Mouse (Mus musculus) lung, embryonic 16.5 days (tissue): ENCODE results near the gene Isoc2a. TPM values are rescaled to one million over a fixed set of nuclear protein-coding genes. Genes with fewer than 3 reads are reported as not detected.
"Not testable (repeated sequence)": the region's sequence is repeated elsewhere in the genome, so short reads cannot be mapped to it uniquely, and the experiment has no call there.

ENCODE experiments used
- ATAC-seq: fragments of 200-750 bp; cut with Nextera tagmentation; 2 replicates; pipeline ENCODE4 v1.8.0; 2017; ENCODE audit warnings: low read depth, mild to moderate bottlenecking, moderate library complexity
- H3K27ac ChIP-seq: fragments of 300-500 bp; sonication (generic); 2 replicates; pipeline ENCODE4 v1.5.1; 2014; ENCODE audit warnings: mild to moderate bottlenecking, control low read depth, low read length
- H3K27me3 ChIP-seq: fragments of 300-500 bp; sonication (generic); 2 replicates; pipeline ENCODE4 v1.6.1; 2014; ENCODE audit warnings: low read depth, low read length, mixed read lengths; ENCODE audit not compliant: control insufficient read depth, insufficient read depth
- H3K36me3 ChIP-seq: fragments of 300-500 bp; sonication (generic); 2 replicates; pipeline ENCODE4 v1.6.1; 2014; ENCODE audit warnings: low read length; ENCODE audit not compliant: control insufficient read depth, insufficient read depth
- H3K4me1 ChIP-seq: fragments of 300-500 bp; sonication (generic); replicated peaks from 2 replicates; pipeline ENCODE4 v1.6.1; 2014; ENCODE audit warnings: low read length, mixed read lengths; ENCODE audit not compliant: control insufficient read depth, insufficient read depth
- H3K4me2 ChIP-seq: fragments of 300-500 bp; sonication (generic); 2 replicates; pipeline ENCODE4 v1.6.1; 2014; ENCODE audit warnings: low read depth, low read length, control low read depth
- H3K4me3 ChIP-seq: fragments of 300-500 bp; sonication (generic); 2 replicates; pipeline ENCODE4 v1.5.1; 2014; ENCODE audit warnings: mild to moderate bottlenecking, low read length, control low read depth
- H3K9ac ChIP-seq: fragments of 300-500 bp; sonication (generic); 2 replicates; pipeline ENCODE4 v1.6.1; 2014; ENCODE audit warnings: low read length, control low read depth
- H3K9me3 ChIP-seq: fragments of 300-500 bp; sonication (generic); 2 replicates; pipeline ENCODE4 v1.6.1; 2016; ENCODE audit warnings: low read length; ENCODE audit not compliant: control insufficient read depth
- WGBS: fragments of 180-500 bp; shearing (Covaris S2); extraction: QIAGEN DNeasy Blood & Tissue Kit; methylation state at CpG from one replicate; pipeline ENCODE4 v1.1.7; 2014; 5-methylcytosine and 5-hydroxymethylcytosine counted together
- polyA plus RNA-seq: library from polyadenylated mRNA; unstranded; fragments of >200 nt; fragmentation: Nextera tagmentation; extraction: Ambion mirVana; gene quantifications from 2 replicates; pipeline ENCODE4 v1.2.1, GENCODE M21; 2015

Isoc2a gene
- polyA plus RNA-seq, 1 experiment from 2014 or later = 0.87 TPM

GRCm38 (mm10) chr7:4877226-4877625 lies 273 bp downstream of the Isoc2a start:
- 4% methylated on average over 11 of the region's 11 CpGs for WGBS
- Histone ChIP-seq H3K9ac (peak overlapping the region; percentile 77), H3K27me3 (no peaks in the 10 kb centered on the region), H3K4me1 (peaks cover 7% of the 10 kb centered on the region), H3K9me3 (no peaks in the 10 kb centered on the region), H3K4me2 (peak overlapping the region; percentile 92), H3K27ac (peak overlapping the region; percentile 44; the same call in 1 of the 2 replicates), H3K36me3 (no peaks in the 10 kb centered on the region), H3K4me3 (peak overlapping the region; percentile 69)
- ATAC-seq = peak; percentile 34

- Histone ChIP-seq H3K9me3 (no peaks in the 10 kb centered on the region), H3K27ac (no peak overlapping the region), H3K4me1 (peaks cover 7% of the 10 kb centered on the region), H3K36me3 (no peaks in the 10 kb centered on the region), H3K9ac (no peak overlapping the region), H3K27me3 (no peaks in the 10 kb centered on the region), H3K4me2 (no peak overlapping the region), H3K4me3 (no peak overlapping the region)
- ATAC-seq = no peak
Observed at GRCm38 (mm10) chr7:4878186-4878585, 1.2 kb downstream of the Isoc2a start.

DNA sequence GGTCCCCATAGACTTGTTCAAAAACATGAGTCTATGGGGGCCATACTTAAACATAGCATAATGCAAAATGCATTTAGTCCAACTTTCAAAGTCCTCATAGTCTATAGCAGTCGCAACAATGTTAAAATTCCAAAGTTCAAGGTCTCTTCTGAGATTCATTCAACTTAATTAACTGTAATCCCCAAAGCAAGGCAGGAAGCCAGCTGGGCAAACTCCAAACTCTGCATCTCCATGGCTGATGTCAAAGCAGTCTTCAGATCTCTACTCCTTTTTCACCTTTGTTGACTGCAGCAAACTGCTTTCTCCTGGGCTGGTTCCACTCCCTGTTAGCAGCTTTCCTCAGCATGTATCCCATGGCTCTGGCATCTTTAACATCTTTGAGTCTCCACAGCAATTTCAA lies 2.1 kb downstream of the Isoc2a start:
- H3K4me2 ChIP-seq, H3K9me3 ChIP-seq, H3K4me1 ChIP-seq, H3K27me3 ChIP-seq, H3K9ac ChIP-seq, H3K27ac ChIP-seq, H3K36me3 ChIP-seq, ATAC-seq, H3K4me3 ChIP-seq: not testable (repeated sequence)
- 90% methylated on average over 1 of the region's 1 CpGs for WGBS

- no peaks in the 10 kb centered on the region for H3K27me3 ChIP-seq
- no peak overlapping the region for H3K27ac ChIP-seq
- no peaks in the 10 kb centered on the region for H3K4me1 ChIP-seq
- H3K9me3 ChIP-seq = no peaks in the 10 kb centered on the region
- H3K9ac ChIP-seq = no peak overlapping the region
- H3K4me2 ChIP-seq = no peak overlapping the region
- WGBS = 25% methylated on average over 4 of the region's 4 CpGs
- H3K4me3 ChIP-seq = no peak overlapping the region
- no peak for ATAC-seq
- H3K36me3 ChIP-seq = no peaks in the 10 kb centered on the region
Observed at GRCm38 (mm10) chr7:4886680-4887079, 9.7 kb downstream of the Isoc2a start.

DNA sequence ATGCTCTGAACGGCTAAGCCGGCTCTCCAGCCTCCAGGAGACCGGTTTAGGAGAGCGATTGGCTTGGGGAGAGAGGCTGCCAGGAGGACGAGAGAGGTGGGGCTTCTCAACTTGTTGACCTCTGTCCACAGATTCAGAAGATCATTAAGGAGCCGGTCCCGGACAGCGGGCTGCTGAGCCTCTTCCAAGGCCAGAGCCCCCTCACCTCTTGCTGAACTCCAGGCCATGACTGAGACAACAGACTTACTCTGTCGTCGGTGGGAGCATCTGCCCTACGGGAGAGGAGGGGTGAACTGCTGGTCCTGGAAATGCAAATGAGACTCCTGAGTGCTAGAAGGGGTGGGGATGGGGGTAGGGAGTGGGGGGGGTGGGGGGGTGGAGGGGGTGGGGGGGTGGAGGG lies 18.2 kb downstream of the Isoc2a start:
- H3K9me3 ChIP-seq = no peaks in the 10 kb centered on the region
- no peak overlapping the region for H3K27ac ChIP-seq
- H3K27me3 ChIP-seq = peaks cover 7% of the 10 kb centered on the region; the same call in 1 of the 2 replicates
- no peak overlapping the region for H3K9ac ChIP-seq
- no peak overlapping the region for H3K4me3 ChIP-seq
- 42% methylated on average over 10 of the region's 11 CpGs for WGBS
- peaks cover 4% of the 10 kb centered on the region for H3K4me1 ChIP-seq
- no peak overlapping the region for H3K4me2 ChIP-seq
- no peak for ATAC-seq
- H3K36me3 ChIP-seq = no peaks in the 10 kb centered on the region

DNA sequence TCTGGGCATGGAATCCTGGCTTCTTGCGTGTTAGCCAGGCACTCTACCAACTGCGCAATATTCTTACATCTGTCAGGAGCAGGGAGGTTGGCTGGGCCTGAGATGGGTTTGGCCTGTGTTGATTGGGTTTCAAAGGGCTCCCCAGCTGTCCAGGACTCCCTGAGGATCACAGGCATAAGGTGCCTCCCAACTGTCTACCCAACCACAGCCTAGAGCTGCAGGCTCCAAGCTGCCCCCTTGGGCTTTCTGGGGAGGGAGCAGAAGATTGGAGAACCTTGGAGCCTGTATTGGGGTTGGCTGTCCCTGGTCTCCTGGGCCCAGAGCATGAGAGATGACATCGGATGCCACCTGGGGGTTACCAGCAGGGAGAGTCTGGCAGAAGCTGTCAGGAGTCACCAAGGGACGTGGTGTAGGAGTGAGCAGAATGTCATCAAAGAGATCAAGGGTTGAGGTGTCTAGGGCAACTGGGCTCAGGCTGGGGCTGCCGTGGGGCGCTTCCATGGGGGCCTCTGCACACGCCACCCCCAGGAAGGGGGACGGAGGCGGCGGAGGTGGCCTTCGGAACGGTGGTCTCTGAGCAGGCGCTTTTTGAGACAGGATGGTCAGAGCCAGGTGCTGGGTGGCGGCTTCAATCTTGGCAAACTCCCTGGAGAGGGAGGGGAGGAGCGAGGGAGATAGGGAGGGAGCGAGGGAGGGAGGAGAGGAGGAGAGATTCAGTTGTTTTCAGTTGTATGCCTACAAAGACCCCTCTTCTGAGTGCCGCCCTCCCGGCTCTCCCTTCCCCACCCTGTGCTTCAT lies 22.1 kb downstream of the Isoc2a start:
- H3K27me3 ChIP-seq = peaks cover 7% of the 10 kb centered on the region; the same call in 1 of the 2 replicates
- no peak overlapping the region for H3K27ac ChIP-seq
- H3K4me2 ChIP-seq = peak overlapping the region; percentile 51
- peaks cover 4% of the 10 kb centered on the region for H3K4me1 ChIP-seq
- H3K4me3 ChIP-seq = peak overlapping the region; percentile 29
- H3K9me3 ChIP-seq = no peaks in the 10 kb centered on the region
- H3K9ac ChIP-seq = peak overlapping the region; percentile 45
- peak; percentile 47; the same call in 1 of the 2 replicates for ATAC-seq
- WGBS = 17% methylated on average over 18 of the region's 18 CpGs
- no peaks in the 10 kb centered on the region for H3K36me3 ChIP-seq

- peak; percentile 37; the same call in 1 of the 2 replicates for ATAC-seq
- H3K9ac ChIP-seq = peak overlapping the region; percentile 45
- H3K9me3 ChIP-seq = no peaks in the 10 kb centered on the region
- H3K4me1 ChIP-seq = peaks cover 4% of the 10 kb centered on the region
- H3K27ac ChIP-seq = no peak overlapping the region
- H3K27me3 ChIP-seq = peaks cover 7% of the 10 kb centered on the region; the same call in 1 of the 2 replicates
- H3K4me2 ChIP-seq = peak overlapping the region; percentile 51
- peak overlapping the region; percentile 29 for H3K4me3 ChIP-seq
- 5% methylated on average over 19 of the region's 19 CpGs for WGBS
- H3K36me3 ChIP-seq = no peaks in the 10 kb centered on the region
Observed at GRCm38 (mm10) chr7:4899649-4900522, 22.9 kb downstream of the Isoc2a start.

DNA sequence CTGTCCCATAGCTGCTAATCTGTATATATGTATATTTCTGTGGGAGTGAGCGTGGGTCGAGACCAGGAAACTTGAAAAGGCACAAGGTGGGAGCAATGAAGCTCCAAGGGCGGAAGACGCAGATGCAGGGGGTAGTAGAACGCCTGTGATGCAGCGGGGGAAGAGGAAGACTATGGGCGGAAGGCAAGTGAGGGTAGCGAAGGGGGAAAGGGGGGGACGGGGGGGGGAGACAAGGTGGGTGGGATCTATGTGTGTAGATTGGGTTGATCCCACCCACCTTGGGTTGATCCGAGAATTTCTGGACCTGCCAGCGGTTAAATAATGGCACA lies 23.5 kb downstream of the Isoc2a start:
- H3K4me2 ChIP-seq = peak overlapping the region; percentile 51

GRCm38 (mm10) chr7:4901171-4901570 lies 24.2 kb downstream of the Isoc2a start:
- ATAC-seq = no peak
- whole genome bisulfite sequencing = 50% methylated on average over 8 of the region's 8 CpGs
- peaks cover 4% of the 10 kb centered on the region for H3K4me1 ChIP-seq
- no peak overlapping the region for H3K27ac ChIP-seq
- H3K36me3 ChIP-seq = no peaks in the 10 kb centered on the region
- H3K4me2 ChIP-seq = no peak overlapping the region
- peaks cover 7% of the 10 kb centered on the region; the same call in 1 of the 2 replicates for H3K27me3 ChIP-seq
- no peaks in the 10 kb centered on the region for H3K9me3 ChIP-seq
- no peak overlapping the region for H3K9ac ChIP-seq
- no peak overlapping the region for H3K4me3 ChIP-seq

More for the DNA sequence above, 23.5 kb downstream of the Isoc2a start:
- ATAC-seq = no peak
- Histone ChIP-seq H3K9ac (no peak overlapping the region), H3K27ac (no peak overlapping the region), H3K36me3 (no peaks in the 10 kb centered on the region), H3K4me3 (peak overlapping the region; percentile 9; the same call in 1 of the 2 replicates), H3K4me1 (peaks cover 4% of the 10 kb centered on the region), H3K9me3 (no peaks in the 10 kb centered on the region), H3K27me3 (peaks cover 7% of the 10 kb centered on the region; the same call in 1 of the 2 replicates)
- 17% methylated on average over 9 of the region's 11 CpGs for WGBS
